In genomic region chr9:90206500-90206899, GRCm38 (mm10) we compare ENCODE assay signal across 8 mouse cellular contexts. TPM values are rescaled to one million over a fixed set of nuclear protein-coding genes. Genes with fewer than 3 reads are reported as not detected.
A peak's percentile ranks its signal among the peaks of the same experiment; 100 is the strongest.
DNase-seq lines count a peak whose midpoint lies in the region; ATAC-seq and TF ChIP-seq lines count a peak whose summit lies in the region.

No protein-coding gene starts in this region.

- peak; percentile 95 for TF ChIP-seq CTCF in bone marrow, adult 2 months (IDR thresholded peaks at IDR 0.05; ENCODE audit: control insufficient read depth, insufficient read depth, low read length)
- TF ChIP-seq CTCF in embryonic fibroblast, embryonic 13.5 days (IDR thresholded peaks at IDR 0.05; ENCODE audit: borderline replicate concordance, insufficient read depth, low read length), result peak; percentile 77; the same call in 1 of the 2 replicates
- peak; percentile 91 for TF ChIP-seq CTCF in lung, adult 2 months (IDR thresholded peaks at IDR 0.05; ENCODE audit: insufficient read depth, low read length)
- TF ChIP-seq CTCF in olfactory bulb, adult 2 months (IDR thresholded peaks at IDR 0.05; ENCODE audit: insufficient read depth, low read depth, low read length), result 0 out of 2 replicates have a peak, but pooled peaks have one; percentile 14

- H3K4me1 ChIP-seq in bone marrow, adult 2 months (ENCODE audit: control insufficient read depth, insufficient read depth, low read length), result no peaks in the 10 kb centered on the region; the same call in 1 of the 2 replicates
- peaks cover 8% of the 10 kb centered on the region; the same call in 1 of the 2 replicates for H3K4me1 ChIP-seq in embryonic fibroblast, embryonic 13.5 days (ENCODE audit: control insufficient read depth, insufficient read depth, low read length)
- H3K4me1 ChIP-seq in lung, adult 2 months (ENCODE audit: control insufficient read depth, insufficient read depth, low read length), result no peaks in the 10 kb centered on the region
- H3K4me1 ChIP-seq in olfactory bulb, adult 2 months (ENCODE audit: control insufficient read depth, insufficient read depth, low read length), result peaks cover 7% of the 10 kb centered on the region

- whole genome bisulfite sequencing in bone marrow, adult 2 months, result 49% methylated on average over 2 of the region's 2 CpGs
- 48% methylated on average over 2 of the region's 2 CpGs for WGBS in large intestine, adult 2 months
- WGBS in lung, adult 2 months, result 49% methylated on average over 2 of the region's 2 CpGs
- WGBS in olfactory bulb, adult 2 months, result 40% methylated on average over 2 of the region's 2 CpGs

- ATAC-seq in CD4-positive, CD25-positive, alpha-beta regulatory T cell, adult 4 months, result peak; percentile 85

- DNase-seq in heart, postnatal 14 days, result peak; percentile 86 to 92
- peak; percentile 48 for DNase-seq in large intestine, adult 2 months (ENCODE audit: low read depth, low spot score)
- DNase-seq in lung, adult 2 months, result peak; percentile 84
- peak; percentile 69 to 94 for DNase-seq in thymus, postnatal 10 days (ENCODE audit: low spot score in 2 of 2)

- intact Hi-C loops in heart, postnatal 14 days (cut with DNase I), result loop anchor here (1.0 kb wide), 1 partner anchor 241 kb away; no protein-coding TSS in a partner anchor

- H3K4me3 ChIP-seq in bone marrow, adult 2 months (replicated peaks; ENCODE audit: control insufficient read depth, low read depth, low read length), result no peak overlapping the region
- H3K4me3 ChIP-seq in embryonic fibroblast, embryonic 13.5 days (ENCODE audit: insufficient read depth, low read length), result no peak overlapping the region
- H3K4me3 ChIP-seq in lung, adult 2 months (replicated peaks; ENCODE audit: extremely low read depth, low read depth, low read length), result no peak overlapping the region
- no peak overlapping the region for H3K4me3 ChIP-seq in olfactory bulb, adult 2 months (ENCODE audit: insufficient read depth, low read depth, low read length)

- no peak overlapping the region for H3K27ac ChIP-seq in bone marrow, adult 2 months (ENCODE audit: control insufficient read depth, insufficient read depth, low read depth, low read length, poor library complexity)
- H3K27ac ChIP-seq in embryonic fibroblast, embryonic 13.5 days (ENCODE audit: insufficient read depth, low read length), result no peak overlapping the region
- no peak overlapping the region for H3K27ac ChIP-seq in olfactory bulb, adult 2 months (ENCODE audit: insufficient read depth, low read depth, low read length)

- TF ChIP-seq POLR2A in bone marrow, adult 2 months (IDR thresholded peaks at IDR 0.05; ENCODE audit: borderline replicate concordance, control insufficient read depth, low read depth, low read length), result no peak
- no peak for TF ChIP-seq POLR2A in embryonic fibroblast, embryonic 13.5 days (IDR thresholded peaks at IDR 0.05; ENCODE audit: low read depth, low read length)
- no peak for TF ChIP-seq POLR2A in lung, adult 2 months (IDR thresholded peaks at IDR 0.05; ENCODE audit: borderline replicate concordance, extremely low read depth, low read depth, low read length)
- TF ChIP-seq POLR2A in olfactory bulb, adult 2 months (IDR thresholded peaks at IDR 0.05; ENCODE audit: insufficient read depth, low read depth, low read length), result no peak

RNA-seq across cellular contexts. Expression of gene Adamts7, which starts 43.6 kb away (rescaled TPM):
- polyA plus RNA-seq in CD4-positive, CD25-positive, alpha-beta regulatory T cell, adult 4 months (2017; shearing (Covaris generic)), result under 1 TPM in 1 of 2 experiments, not detected in 1; 0.05 TPM
- polyA plus RNA-seq in bone marrow, adult 2 months (2011; ENCODE audit: insufficient read depth, insufficient read length, low replicate concordance, missing spikeins), result 1.9 and 3.1 TPM in 2 replicates
- 6.3 and 6.5 TPM in 2 replicates for polyA plus RNA-seq in embryonic fibroblast, embryonic 13.5 days (2011; ENCODE audit: insufficient read length, low read depth, missing spikeins)
- total RNA-seq in heart, postnatal 14 days (2021), result 10 to 100 TPM; 23.4 to 27.5 TPM
- polyA plus RNA-seq in large intestine, adult 2 months (2012; rRNA removed), result 2.3 and 3.0 TPM in 2 replicates
- polyA plus RNA-seq in lung, adult 2 months (2012; rRNA removed), result 5.6 and 7.2 TPM in 2 replicates
- polyA plus RNA-seq in olfactory bulb, adult 2 months (2012; ENCODE audit: insufficient read depth, insufficient read length, low replicate concordance, missing spikeins), result not detected in 2 replicates

Comparison
In these comparisons a context has a peak if more than half of its experiments do, and no peak if none do; other contexts are left out.
1. CTCF ChIP-seq: peak in every context shown above with its lines; median percentile 95 in bone marrow, adult 2 months; 91 in lung, adult 2 months; 77 in embryonic fibroblast, embryonic 13.5 days; 14 in olfactory bulb, adult 2 months.